Mouse (Mus musculus): ENCODE results near the gene Svs1. TPM values are rescaled to one million over a fixed set of nuclear protein-coding genes. Genes with fewer than 3 reads are reported as not detected.
A peak's percentile ranks its signal among the peaks of the same experiment; 100 is the strongest.

The Svs1 gene
- polyA plus RNA-seq, 1 experiment from 2014 or later = not detected

- Histone ChIP-seq H3K27me3 (ENCODE audit: control insufficient read depth, insufficient read depth, low read length) (no peaks in the 10 kb centered on the region), H3K4me1 (ENCODE audit: control insufficient read depth in 2 of 2, insufficient read depth in 2 of 2, low read length in 2 of 2) (no peaks in the 10 kb centered on the region), H3K4me3 (ENCODE audit: control insufficient read depth in 1 of 2, insufficient read depth in 1 of 2, low read depth in 1 of 2, low read length in 2 of 2) (no peak overlapping the region), H3K4me2 (ENCODE audit: low read length) (no peak overlapping the region), H3K27ac (replicated peaks in 1 of 2; ENCODE audit: control insufficient read depth in 1 of 2, insufficient read depth in 1 of 2, low read depth in 2 of 2, low read length in 2 of 2) (no peak overlapping the region), H3K36me3 (ENCODE audit: control insufficient read depth, insufficient read depth, low read length) (no peaks in the 10 kb centered on the region), H3K9me3 (ENCODE audit: control insufficient read depth, low read length) (no peaks in the 10 kb centered on the region), H3K9ac (ENCODE audit: low read length) (no peak overlapping the region)
- WGBS = 75% methylated on average over 4 of the region's 4 CpGs
- no peak for ATAC-seq (ENCODE audit: insufficient number of reproducible peaks, insufficient read depth, low FRiP score, low read depth)
Measured at GRCm38 (mm10) chr6:48991991-48992390, 5.3 kb downstream of the Svs1 start.

GRCm38 (mm10) chr6:48998186-48998585, 11.5 kb downstream of the Svs1 start:
- Histone ChIP-seq H3K27me3 (ENCODE audit: control insufficient read depth, insufficient read depth, low read length) (no peaks in the 10 kb centered on the region), H3K4me1 (ENCODE audit: control insufficient read depth in 2 of 2, insufficient read depth in 2 of 2, low read length in 2 of 2) (no peaks in the 10 kb centered on the region), H3K4me2 (ENCODE audit: low read length) (no peak overlapping the region), H3K27ac (replicated peaks in 1 of 2; ENCODE audit: control insufficient read depth in 1 of 2, insufficient read depth in 1 of 2, low read depth in 2 of 2, low read length in 2 of 2) (no peak overlapping the region), H3K36me3 (ENCODE audit: control insufficient read depth, insufficient read depth, low read length) (no peaks in the 10 kb centered on the region), H3K9ac (ENCODE audit: low read length) (no peak overlapping the region), H3K9me3 (ENCODE audit: control insufficient read depth, low read length) (no peaks in the 10 kb centered on the region), H3K4me3 (ENCODE audit: control insufficient read depth in 1 of 2, insufficient read depth in 1 of 2, low read depth in 1 of 2, low read length in 2 of 2) (no peak overlapping the region)
- ATAC-seq (ENCODE audit: insufficient number of reproducible peaks, insufficient read depth, low FRiP score, low read depth) = no peak
- 60% methylated on average over 6 of the region's 6 CpGs for WGBS

GRCm38 (mm10) chr6:48998796-48999195, 12.1 kb downstream of the Svs1 start:
- no peaks in the 10 kb centered on the region for H3K4me1 ChIP-seq (ENCODE audit: control insufficient read depth in 2 of 2, insufficient read depth in 2 of 2, low read length in 2 of 2)
- no peak overlapping the region for H3K9ac ChIP-seq (ENCODE audit: low read length)
- no peaks in the 10 kb centered on the region for H3K27me3 ChIP-seq (ENCODE audit: control insufficient read depth, insufficient read depth, low read length)
- no peak overlapping the region for H3K4me2 ChIP-seq (ENCODE audit: low read length)
- no peak overlapping the region for H3K27ac ChIP-seq (replicated peaks in 1 of 2; ENCODE audit: control insufficient read depth in 1 of 2, insufficient read depth in 1 of 2, low read depth in 2 of 2, low read length in 2 of 2)
- WGBS = 73% methylated on average over 4 of the region's 4 CpGs
- H3K36me3 ChIP-seq (ENCODE audit: control insufficient read depth, insufficient read depth, low read length) = no peaks in the 10 kb centered on the region
- H3K9me3 ChIP-seq (ENCODE audit: control insufficient read depth, low read length) = no peaks in the 10 kb centered on the region
- H3K4me3 ChIP-seq (ENCODE audit: control insufficient read depth in 1 of 2, insufficient read depth in 1 of 2, low read depth in 1 of 2, low read length in 2 of 2) = no peak overlapping the region
- ATAC-seq (ENCODE audit: insufficient number of reproducible peaks, insufficient read depth, low FRiP score, low read depth) = no peak

GRCm38 (mm10) chr6:49003381-49003780, 16.7 kb downstream of the Svs1 start:
- H3K27ac ChIP-seq (replicated peaks in 1 of 2; ENCODE audit: control insufficient read depth in 1 of 2, insufficient read depth in 1 of 2, low read depth in 2 of 2, low read length in 2 of 2) = no peak overlapping the region
- no peak overlapping the region for H3K4me3 ChIP-seq (ENCODE audit: control insufficient read depth in 1 of 2, insufficient read depth in 1 of 2, low read depth in 1 of 2, low read length in 2 of 2)
- H3K27me3 ChIP-seq (ENCODE audit: control insufficient read depth, insufficient read depth, low read length) = no peaks in the 10 kb centered on the region
- H3K9me3 ChIP-seq (ENCODE audit: control insufficient read depth, low read length) = no peaks in the 10 kb centered on the region
- H3K9ac ChIP-seq (ENCODE audit: low read length) = no peak overlapping the region
- WGBS = 41% methylated on average over 4 of the region's 4 CpGs
- H3K4me2 ChIP-seq (ENCODE audit: low read length) = no peak overlapping the region
- no peaks in the 10 kb centered on the region for H3K36me3 ChIP-seq (ENCODE audit: control insufficient read depth, insufficient read depth, low read length)
- peaks cover 1 to 2% of the 10 kb centered on the region in 2 experiments; a peak in 1 of 4 replicates for H3K4me1 ChIP-seq (ENCODE audit: control insufficient read depth in 2 of 2, insufficient read depth in 2 of 2, low read length in 2 of 2)
- no peak for ATAC-seq (ENCODE audit: insufficient number of reproducible peaks, insufficient read depth, low FRiP score, low read depth)

- no peak for ATAC-seq (ENCODE audit: insufficient number of reproducible peaks, insufficient read depth, low FRiP score, low read depth)
- peak overlapping the region; percentile 70 for H3K4me2 ChIP-seq (ENCODE audit: low read length)
- peaks cover 4% of the 10 kb centered on the region; the same call in 1 of the 2 replicates for H3K9me3 ChIP-seq (ENCODE audit: control insufficient read depth, low read length)
- peaks cover 3 to 6% of the 10 kb centered on the region in 2 experiments; a peak in 2 of 4 replicates for H3K4me1 ChIP-seq (ENCODE audit: control insufficient read depth in 2 of 2, insufficient read depth in 2 of 2, low read length in 2 of 2)
- H3K36me3 ChIP-seq (ENCODE audit: control insufficient read depth, insufficient read depth, low read length) = no peaks in the 10 kb centered on the region
- peak overlapping the region; percentile 54 for H3K9ac ChIP-seq (ENCODE audit: low read length)
- no peaks in the 10 kb centered on the region for H3K27me3 ChIP-seq (ENCODE audit: control insufficient read depth, insufficient read depth, low read length)
- WGBS = under 1% methylated on average over 9 of the region's 9 CpGs
- peak overlapping the region; percentile 37 to 45 for H3K4me3 ChIP-seq (ENCODE audit: control insufficient read depth in 1 of 2, insufficient read depth in 1 of 2, low read depth in 1 of 2, low read length in 2 of 2)
- no peak overlapping the region for H3K27ac ChIP-seq (replicated peaks in 1 of 2; ENCODE audit: control insufficient read depth in 1 of 2, insufficient read depth in 1 of 2, low read depth in 2 of 2, low read length in 2 of 2)
Measured at GRCm38 (mm10) chr6:49007981-49008380, 21.3 kb downstream of the Svs1 start.

GRCm38 (mm10) chr6:49008420-49009160, 21.9 kb downstream of the Svs1 start:
- H3K4me1 ChIP-seq (ENCODE audit: control insufficient read depth in 2 of 2, insufficient read depth in 2 of 2, low read length in 2 of 2) = peaks cover 3 to 6% of the 10 kb centered on the region in 2 experiments; a peak in 2 of 4 replicates
- H3K36me3 ChIP-seq (ENCODE audit: control insufficient read depth, insufficient read depth, low read length) = no peaks in the 10 kb centered on the region
- H3K9ac ChIP-seq (ENCODE audit: low read length) = peak overlapping the region; percentile 54
- peaks cover 4% of the 10 kb centered on the region; the same call in 1 of the 2 replicates for H3K9me3 ChIP-seq (ENCODE audit: control insufficient read depth, low read length)
- no peaks in the 10 kb centered on the region for H3K27me3 ChIP-seq (ENCODE audit: control insufficient read depth, insufficient read depth, low read length)
- no peak overlapping the region for H3K27ac ChIP-seq (replicated peaks in 1 of 2; ENCODE audit: control insufficient read depth in 1 of 2, insufficient read depth in 1 of 2, low read depth in 2 of 2, low read length in 2 of 2)
- ATAC-seq (ENCODE audit: insufficient number of reproducible peaks, insufficient read depth, low FRiP score, low read depth) = no peak
- WGBS = 15% methylated on average over 13 of the region's 13 CpGs
- peak overlapping the region; percentile 37 to 45 for H3K4me3 ChIP-seq (ENCODE audit: control insufficient read depth in 1 of 2, insufficient read depth in 1 of 2, low read depth in 1 of 2, low read length in 2 of 2)
- H3K4me2 ChIP-seq (ENCODE audit: low read length) = peak overlapping the region; percentile 70

- H3K9ac ChIP-seq (ENCODE audit: low read length) = no peak overlapping the region
- no peaks in the 10 kb centered on the region for H3K36me3 ChIP-seq (ENCODE audit: control insufficient read depth, insufficient read depth, low read length)
- no peak overlapping the region for H3K27ac ChIP-seq (replicated peaks in 1 of 2; ENCODE audit: control insufficient read depth in 1 of 2, insufficient read depth in 1 of 2, low read depth in 2 of 2, low read length in 2 of 2)
- peak overlapping the region; percentile 70 for H3K4me2 ChIP-seq (ENCODE audit: low read length)
- peaks cover 4% of the 10 kb centered on the region; the same call in 1 of the 2 replicates for H3K9me3 ChIP-seq (ENCODE audit: control insufficient read depth, low read length)
- WGBS = 30% methylated on average over 7 of the region's 7 CpGs
- ATAC-seq (ENCODE audit: insufficient number of reproducible peaks, insufficient read depth, low FRiP score, low read depth) = no peak
- no peaks in the 10 kb centered on the region for H3K27me3 ChIP-seq (ENCODE audit: control insufficient read depth, insufficient read depth, low read length)
- peaks cover 3 to 6% of the 10 kb centered on the region in 2 experiments; a peak in 2 of 4 replicates for H3K4me1 ChIP-seq (ENCODE audit: control insufficient read depth in 2 of 2, insufficient read depth in 2 of 2, low read length in 2 of 2)
- no peak overlapping the region for H3K4me3 ChIP-seq (ENCODE audit: control insufficient read depth in 1 of 2, insufficient read depth in 1 of 2, low read depth in 1 of 2, low read length in 2 of 2)
Measured at GRCm38 (mm10) chr6:49009161-49009555, 22.5 kb downstream of the Svs1 start.
